Mouse (Mus musculus): ENCODE data around the gene Rnase12.

The Rnase12 gene

DNA sequence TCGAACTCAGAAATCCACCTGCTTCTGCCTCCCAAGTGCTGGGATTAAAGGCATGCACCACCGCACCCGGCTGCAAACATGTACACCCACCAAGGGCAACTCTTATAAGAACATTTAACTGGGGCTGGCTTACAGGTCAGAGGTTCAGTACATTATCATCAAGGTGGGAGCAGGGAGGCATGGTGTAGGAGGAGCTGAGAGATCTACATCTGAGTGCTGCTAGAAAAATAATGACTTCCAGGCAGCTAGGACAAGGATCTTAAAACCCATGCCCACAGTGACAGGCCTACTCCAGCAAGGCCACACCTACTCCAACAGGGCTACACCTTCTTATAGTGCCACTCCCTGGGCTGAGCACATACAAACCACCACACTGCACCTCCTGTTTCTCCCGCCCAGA is 28.4 kb upstream of the Rnase12 start:
- no peak for DNase-seq (ENCODE audit: extremely low read depth, low read depth, low spot score)

DNA sequence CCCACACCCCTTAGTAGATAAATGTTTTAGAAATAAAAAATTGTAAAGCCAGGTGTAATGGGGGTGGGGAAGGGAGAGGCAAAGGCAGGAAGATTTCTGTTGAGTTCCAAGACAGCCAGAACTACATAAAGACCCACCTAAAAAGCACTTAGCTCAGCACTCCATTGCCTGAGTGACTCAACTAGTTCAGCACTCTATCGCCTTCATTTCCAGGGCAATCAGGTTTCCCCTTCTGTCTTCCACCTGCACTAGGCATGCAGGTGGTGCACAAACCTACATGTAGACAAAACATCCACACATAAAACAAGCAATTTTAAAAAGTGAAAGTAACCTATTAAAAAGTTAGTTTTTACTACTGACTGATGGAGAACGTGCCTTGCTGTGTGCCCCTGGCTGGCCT is 27.6 kb upstream of the Rnase12 start:
- no peak for DNase-seq (ENCODE audit: extremely low read depth, low read depth, low spot score)

DNA sequence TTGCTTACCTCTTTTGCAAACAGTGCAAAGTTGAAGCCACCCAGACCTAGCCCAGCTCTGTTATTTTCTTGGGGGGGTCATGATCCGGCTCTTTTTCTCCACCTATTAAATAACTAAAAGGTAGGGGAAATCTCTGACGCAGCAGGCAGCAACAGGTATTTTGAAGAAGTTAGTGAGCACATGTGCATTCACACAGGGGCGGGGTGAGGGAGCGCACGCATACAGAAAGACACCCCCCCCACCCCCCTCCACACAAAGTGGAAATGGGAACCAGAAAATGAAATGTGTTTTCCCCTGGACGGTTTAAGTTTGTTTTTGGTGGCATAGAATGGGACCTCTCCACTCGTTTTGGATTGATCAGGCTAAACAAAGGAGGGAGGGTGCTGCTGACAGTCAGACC is 26.3 kb upstream of the Rnase12 start:
- no peak for DNase-seq (ENCODE audit: extremely low read depth, low read depth, low spot score)

DNA sequence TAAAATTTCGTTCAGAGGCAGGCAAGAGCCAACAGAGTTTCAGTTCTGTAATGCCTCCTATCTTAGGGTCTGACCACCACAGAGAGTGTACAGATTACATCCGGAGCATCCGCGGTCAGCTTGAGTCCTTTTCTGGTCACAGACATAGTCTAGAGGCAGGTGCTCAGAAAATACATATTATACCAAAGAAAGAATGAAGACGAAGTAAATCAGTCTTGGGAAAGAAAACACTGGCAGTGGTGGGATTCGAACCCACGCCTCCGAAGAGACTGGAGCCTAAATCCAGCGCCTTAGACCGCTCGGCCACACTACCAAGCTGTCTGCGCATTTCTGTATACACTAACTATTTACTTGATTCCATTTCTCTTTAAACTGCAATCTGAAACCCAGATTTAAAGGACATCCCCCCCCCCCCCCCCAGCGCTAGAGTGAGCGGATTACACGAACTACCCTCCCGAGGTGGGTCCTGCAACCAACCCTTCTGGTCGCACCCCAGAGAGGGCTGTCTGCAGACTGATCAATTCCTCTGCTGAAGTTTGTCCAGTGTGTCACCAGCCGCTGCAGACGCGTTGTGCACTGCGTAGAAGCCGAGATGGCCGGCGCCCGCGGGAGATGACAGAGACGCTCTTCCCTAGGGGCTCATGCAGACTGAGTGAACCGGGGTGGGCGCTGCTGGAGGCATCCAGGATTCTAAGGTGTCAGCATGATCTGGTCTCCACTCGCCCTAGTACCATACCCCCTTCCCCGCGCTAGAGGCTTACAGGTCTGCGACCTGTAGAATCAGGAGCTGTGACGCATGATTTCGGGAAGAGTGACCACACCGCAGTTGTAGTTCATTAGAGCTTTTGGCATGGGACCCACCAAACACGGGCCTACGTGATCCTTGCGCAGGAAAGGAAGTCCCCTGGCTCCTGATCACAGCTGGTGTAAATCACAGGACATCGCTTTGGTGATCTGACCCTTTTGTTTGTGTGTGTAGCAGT is 25.4 kb upstream of the Rnase12 start:
- DNase-seq (ENCODE audit: extremely low read depth, low read depth, low spot score) = no peak

DNA sequence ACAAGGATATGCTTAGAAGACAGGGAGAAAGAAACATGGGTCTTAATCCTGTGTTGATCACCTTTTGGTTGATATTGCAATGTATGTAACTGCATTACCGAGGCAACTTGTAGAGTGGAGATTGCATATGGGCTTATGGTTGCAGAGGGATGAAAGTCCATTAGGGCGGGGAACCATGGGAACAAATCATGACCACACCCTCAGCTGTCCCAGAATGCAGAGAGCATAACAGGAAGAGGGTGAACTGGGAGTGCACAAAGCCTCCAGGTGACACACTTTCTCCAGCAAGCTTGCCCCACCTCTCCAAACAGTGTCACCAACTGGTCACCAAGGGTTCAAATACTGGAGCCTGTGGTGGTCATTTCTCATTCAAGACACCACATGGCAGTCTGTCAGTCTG is 23.6 kb upstream of the Rnase12 start:
- no peak for DNase-seq (ENCODE audit: extremely low read depth, low read depth, low spot score)

DNA sequence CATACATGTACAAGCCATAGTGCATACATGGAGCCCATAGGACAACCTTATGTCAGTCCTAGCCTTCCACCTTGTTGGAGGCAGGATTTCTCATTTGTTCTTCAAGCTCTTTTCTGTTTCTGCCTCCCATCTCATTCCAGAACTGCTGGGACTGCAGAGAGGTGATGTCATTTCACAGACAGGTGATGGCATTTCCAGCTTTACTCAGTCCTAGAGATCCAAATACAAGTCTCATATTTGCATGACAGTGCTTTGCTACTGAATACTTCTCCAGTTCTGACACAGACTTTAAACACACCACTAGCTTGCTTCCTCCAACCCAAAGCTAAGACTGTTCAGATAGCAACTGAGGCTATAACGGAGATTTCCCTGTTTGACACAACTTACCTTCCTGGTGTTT is 21.7 kb upstream of the Rnase12 start:
- DNase-seq (ENCODE audit: extremely low read depth, low read depth, low spot score) = no peak

DNA sequence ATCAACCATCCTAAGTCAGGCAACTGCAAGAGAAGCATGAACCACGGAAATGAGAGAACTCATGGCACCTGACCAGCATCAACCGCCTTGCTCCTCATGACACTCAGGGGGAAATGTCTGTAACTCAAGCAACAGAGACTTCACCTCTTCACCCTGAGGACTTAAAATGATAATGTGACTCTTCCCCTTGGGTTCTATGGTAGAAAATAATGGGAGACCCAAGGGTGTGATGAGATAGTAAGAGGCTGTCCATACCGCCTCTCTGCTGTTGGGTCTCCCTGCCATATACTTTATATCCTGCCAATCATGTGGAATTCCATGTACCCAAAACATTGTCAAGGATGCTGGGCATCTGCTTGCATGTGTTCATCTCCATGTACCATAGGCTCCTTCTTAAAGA is 16.9 kb upstream of the Rnase12 start, which contains the start of gene Olfr750:
Gene Olfr750, minus strand, starts transcription at position 101 of the 400 bp plus-strand sequence.
- no peak for DNase-seq (ENCODE audit: extremely low read depth, low read depth, low spot score)

DNA sequence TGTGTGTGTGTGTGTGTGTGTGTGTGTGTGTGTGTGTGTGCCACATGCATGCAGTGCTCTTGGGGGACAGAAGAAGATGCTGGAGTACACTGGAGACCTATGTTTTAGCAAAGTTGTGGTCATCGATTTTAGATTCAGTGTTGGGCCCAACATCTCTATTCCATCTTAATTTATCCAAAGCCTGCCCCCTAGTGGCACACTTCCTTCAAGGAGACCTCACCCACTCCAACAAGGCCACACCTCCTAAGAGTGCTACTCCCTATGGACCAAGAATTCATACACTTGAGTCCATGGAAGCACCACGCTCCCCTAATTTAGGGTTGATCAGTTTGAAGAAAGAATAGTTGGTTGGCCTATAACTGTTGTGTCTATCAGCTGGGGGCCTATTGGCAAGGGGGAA is 12.2 kb upstream of the Rnase12 start:
- no peak for DNase-seq (ENCODE audit: extremely low read depth, low read depth, low spot score)

DNA sequence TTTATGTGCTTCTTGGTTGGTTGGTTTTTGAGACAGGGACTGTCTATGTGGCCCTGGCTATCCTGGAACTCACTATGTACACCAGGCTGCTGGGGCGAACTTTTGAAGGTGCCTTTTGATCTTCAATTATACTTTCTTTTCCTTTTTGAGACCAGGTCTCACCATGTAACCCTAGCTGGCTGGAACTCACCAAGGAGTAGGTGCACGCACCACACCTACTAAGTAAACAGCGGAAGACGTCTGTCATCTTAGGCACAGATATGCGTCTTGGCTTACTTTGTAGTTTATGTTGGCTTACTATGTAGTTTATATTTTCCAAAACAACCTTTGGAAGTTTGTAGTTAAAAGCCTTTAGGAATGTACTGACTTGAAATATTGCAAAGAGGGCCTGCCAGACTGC is 11.5 kb upstream of the Rnase12 start:
- no peak for DNase-seq (ENCODE audit: extremely low read depth, low read depth, low spot score)

DNA sequence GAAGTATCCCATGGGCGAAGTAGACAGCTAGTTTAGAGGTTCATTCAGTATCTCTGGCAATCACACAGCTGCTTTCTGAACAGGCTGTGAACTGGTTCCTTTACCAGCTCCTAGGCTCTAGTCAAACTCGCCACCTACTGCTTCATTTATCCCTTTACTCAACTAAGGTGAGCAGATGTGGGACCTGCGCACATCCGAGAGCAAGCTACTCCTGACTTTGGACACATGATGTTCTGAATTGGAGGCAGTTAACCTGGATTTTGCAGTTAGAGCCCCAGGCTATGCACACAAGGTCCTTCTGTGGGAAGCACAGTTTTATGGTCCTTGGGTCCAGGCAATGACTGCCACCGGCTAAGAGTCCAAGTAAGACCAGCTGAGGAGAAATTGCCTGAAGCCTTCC is 3.3 kb upstream of the Rnase12 start:
- no peak for DNase-seq (ENCODE audit: extremely low read depth, low read depth, low spot score)

DNA sequence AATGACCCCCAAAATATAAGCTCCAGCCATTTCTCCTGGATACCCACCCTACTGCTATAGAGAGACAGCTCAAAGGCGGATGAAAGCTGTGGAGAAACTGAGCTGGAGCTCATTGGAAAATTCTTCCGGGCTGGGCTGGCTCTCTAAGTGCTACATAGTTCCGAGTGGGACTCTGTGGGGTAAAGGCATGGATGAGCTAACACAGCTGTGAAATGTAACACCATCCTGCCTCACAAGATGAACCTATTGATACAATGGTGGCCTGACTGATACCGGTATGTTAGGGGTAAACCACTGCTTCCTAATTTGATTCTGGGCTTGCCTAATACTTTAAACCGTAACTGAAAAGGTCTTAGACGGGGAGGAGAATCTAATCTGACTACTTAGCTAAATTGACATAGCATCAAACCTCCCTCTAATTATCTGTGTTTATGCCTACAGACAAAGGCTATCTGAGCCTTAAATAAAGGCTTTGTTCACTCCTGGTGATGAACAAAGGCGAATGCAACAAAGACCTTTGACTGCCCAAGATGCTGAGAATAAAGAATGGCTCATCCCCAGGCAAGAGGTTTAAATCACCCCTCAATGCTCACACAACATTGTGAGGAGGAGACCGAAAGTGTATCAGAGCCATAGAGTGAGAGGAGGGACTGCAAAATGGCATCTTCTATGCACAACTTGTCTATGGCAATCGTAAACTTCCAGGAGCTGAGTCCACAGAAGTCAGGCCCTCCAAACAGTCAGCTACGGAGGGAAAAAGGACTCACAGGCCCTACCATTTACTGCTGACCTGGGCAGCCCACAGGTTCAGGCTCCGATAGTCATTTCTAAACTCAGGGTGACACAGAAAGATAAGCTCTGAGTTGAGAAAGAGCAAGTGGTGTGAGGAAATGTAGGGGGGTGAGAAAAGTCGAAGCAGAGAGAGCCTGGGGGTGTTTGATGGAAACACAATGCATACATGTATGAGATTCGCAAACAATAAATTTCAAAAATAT is 2.9 kb downstream of the Rnase12 start:
- DNase-seq (ENCODE audit: extremely low read depth, low read depth, low spot score) = no peak

DNA sequence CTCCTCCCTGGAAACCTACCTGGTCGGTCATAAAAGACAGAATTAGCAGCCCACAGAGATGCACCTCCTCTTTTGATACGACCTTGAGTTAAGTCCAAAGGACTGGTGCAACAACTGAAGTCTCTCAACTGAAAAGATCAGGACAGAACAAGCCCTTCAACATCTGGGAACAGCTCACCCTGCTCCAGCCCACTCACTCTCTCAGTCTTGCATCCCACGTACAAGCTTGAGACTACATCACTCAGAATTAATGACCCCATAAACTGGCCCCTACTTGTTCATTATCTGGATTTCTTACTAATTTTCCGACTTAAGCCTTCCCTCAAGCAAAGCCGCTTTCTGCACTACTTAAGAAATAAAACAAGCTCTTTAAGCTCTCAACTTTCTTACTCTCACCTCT is 4.3 kb downstream of the Rnase12 start:
- DNase-seq (ENCODE audit: extremely low read depth, low read depth, low spot score) = peak; percentile 99

DNA sequence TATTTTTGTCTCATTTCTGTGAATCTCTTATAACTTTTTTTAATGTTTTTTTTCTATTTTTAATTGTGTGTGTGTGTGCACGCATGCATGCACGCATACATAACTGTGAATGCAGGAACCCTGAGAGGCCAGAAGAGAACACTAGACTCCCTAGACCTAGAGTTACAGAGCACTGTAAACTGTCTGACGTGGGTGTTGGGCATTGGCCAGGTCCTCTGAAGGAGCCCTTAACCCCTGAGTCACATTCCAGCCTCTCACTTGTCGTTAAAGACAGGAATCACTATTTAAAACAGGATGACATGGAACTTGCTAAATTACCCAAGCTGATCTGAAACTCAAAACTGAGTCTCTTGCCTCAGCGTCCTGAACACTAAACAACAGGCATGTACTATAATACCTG is 5.5 kb downstream of the Rnase12 start:
- DNase-seq (ENCODE audit: extremely low read depth, low read depth, low spot score) = no peak

DNA sequence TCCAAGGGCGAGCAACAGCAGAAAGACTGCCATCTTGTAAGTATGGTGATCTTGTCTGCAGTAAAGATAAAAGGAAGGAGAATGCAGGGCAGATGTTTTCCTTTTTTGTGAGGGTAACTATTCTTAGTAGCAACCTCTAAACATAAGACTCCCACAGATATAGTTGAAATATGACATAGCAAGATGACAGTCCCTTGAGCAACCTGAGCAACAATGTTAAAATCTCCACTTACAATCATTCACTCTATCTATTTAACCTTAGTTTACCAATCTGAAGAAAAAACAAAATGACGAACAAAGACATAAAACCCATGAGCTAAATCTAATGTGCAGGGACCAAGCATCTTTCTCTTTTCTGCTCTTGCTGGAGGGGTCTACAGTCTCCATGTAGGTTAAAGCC is 7.4 kb downstream of the Rnase12 start, which contains the start of gene Rnase11:
Gene Rnase11, minus strand, starts transcription at position 101 of the 400 bp plus-strand sequence.
- no peak for DNase-seq (ENCODE audit: extremely low read depth, low read depth, low spot score)

DNA sequence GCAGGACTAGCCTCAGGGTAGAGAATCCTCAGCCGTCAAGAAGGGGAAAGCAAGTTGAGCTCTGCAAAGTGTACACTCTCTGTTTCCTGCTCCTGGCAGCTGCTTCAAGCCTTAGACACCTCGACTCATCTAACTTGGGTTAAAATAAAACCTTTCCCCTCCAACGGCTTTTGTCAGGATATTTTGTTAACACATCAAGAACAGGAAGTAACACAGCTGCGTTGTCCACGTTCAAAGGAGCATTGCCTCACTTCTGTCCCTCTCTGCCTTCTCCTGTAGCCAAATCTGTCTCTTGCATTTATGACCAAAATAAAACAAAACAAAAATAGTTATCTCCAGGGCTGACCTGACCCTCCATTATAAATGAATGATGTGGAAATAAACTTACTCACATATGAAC is 9.6 kb downstream of the Rnase12 start:
- DNase-seq (ENCODE audit: extremely low read depth, low read depth, low spot score) = no peak

DNA sequence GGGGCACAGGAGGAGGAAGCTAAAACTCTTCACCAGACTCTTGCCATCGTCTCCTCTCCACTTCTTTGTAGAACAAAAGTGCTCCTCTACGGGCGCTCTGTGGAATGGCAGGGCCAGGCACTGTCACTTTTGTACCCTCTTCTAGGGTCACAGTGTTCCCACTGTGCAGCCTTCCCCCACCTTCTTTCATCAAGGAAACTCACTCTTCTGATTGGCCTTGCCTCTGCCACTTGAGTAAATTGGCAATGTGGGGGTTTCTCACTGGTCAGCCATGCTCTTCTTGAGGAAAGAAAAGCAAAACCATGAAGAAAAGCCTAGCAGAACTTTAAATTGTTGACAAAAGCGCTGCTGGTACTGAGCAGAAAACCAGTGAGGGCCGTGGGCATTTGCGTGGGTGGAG is 15.7 kb downstream of the Rnase12 start, which contains the start of gene Rnase9:
Gene Rnase9, minus strand, starts transcription at position 101 of the 400 bp plus-strand sequence.
- DNase-seq (ENCODE audit: extremely low read depth, low read depth, low spot score) = no peak

DNA sequence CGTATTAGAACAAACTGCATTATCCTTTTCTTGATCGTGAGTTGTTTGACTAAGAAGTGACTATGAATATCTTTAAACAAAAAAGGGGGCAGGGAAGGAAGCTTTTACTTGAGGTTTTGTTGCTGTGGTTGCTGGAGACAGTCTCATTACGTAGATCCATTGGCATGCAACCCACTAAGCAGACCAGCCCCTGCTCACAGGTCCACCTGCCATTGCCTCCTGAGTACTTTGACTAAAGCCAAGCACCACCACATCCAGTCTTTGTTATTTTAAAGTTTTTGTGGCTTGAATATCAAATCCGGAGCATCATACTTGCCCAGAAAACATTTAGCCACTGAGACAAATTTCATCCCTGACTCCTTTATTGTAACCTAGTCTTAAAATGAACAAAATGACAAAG is 21.2 kb downstream of the Rnase12 start:
- DNase-seq (ENCODE audit: extremely low read depth, low read depth, low spot score) = no peak

DNA sequence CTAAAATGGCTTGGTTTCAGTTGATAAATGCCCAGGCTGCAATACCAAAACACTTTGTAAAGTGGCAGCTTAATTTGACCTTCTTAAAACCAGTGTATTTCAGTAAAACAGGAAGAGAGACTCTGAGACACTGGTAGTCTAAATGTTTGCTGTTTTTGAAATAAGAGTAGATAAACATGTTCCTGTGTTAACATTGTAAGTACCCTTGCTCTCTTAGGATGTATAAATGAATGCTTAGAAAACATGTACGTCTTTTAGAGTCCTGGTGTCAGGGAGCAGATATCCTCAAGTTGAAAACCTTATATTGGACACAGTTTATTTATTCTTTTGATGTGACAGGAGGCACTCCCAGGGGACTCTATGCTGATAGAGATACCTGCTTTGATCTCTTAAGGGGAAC is 22.3 kb downstream of the Rnase12 start:
- DNase-seq (ENCODE audit: extremely low read depth, low read depth, low spot score) = no peak

DNA sequence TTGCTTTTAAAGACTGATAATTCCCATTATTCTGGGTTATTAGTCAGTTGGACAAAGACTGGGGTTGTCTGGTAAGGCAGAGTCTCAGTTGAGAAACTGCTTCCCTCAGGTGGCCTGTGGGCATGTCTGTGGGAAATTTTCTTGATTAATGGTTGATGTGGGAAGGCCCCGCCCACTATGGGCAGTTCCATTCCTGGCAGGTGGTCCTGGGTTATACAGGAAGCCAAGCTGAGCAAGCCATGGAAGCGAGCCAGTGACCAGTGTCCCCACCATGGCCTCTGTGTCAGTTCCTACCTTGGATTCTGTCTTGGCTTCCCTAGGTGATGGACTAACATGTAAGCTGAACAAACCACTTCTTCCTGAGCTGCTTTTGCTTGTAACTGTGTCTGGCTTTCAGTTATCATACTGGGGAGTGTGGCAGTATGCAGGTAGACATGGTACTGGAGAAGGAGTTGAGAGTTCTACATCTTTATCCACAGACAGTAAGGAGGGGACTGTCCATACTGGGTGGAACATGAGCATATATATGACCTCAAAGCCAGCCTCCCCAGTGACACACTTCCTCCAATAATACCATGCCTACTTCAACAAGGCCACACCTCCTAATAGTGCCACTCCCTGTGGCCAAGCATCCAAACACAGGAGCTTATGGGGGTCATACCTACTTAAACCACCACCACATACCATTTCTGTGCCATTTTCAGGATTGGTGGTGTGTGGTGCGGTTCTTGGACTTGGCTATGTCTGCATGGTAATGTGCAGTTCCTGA is 29.9 kb downstream of the Rnase12 start:
- DNase-seq (ENCODE audit: extremely low read depth, low read depth, low spot score) = no peak

DNA sequence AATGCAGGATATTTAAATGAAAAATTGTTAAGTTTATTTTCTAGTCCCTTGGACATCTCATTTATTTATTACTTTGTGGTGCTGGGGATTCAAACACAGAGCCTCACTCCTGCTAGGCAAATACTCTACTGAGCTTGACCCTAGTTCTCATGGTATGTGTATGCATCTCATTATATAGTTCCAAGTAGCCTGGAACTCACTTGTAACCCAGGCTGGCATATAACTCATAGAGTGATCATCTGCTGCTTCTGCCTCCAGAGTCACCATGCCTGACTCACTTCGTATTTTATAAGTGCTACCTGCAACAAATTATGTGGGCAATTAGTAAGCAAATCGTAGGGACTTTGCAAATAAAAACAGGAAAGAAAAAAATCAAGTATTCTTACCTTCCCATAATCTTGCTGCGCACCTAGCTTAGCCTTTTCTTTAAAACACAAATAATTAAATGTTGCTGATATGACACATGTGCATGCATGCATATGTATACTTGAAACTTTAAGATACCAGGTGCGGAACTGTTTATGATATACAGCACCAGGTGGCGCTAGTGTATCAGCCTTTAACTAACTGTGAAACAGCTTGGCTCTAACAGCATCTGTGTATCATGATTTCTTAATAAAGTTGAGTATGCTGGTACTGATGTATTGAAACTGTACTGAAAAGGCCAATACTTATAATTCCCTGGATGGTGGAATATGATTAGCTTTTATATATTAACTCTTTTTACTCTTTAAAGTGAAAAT is 30.9 kb downstream of the Rnase12 start:
- DNase-seq (ENCODE audit: extremely low read depth, low read depth, low spot score) = no peak

Measured in fat pad, adult 2 months (tissue).